Mouse (Mus musculus) forebrain, postnatal 0 days (tissue): ENCODE data around the gene Olfr1331. TPM values are rescaled to one million over a fixed set of nuclear protein-coding genes. Genes with fewer than 3 reads are reported as not detected.
A peak's percentile ranks its signal among the peaks of the same experiment; 100 is the strongest.
"Not testable (repeated sequence)": the region's sequence is repeated elsewhere in the genome, so short reads cannot be mapped to it uniquely, and the experiment has no call there.

Source experiments
- ATAC-seq: fragments of 200-750 bp; cut with Nextera tagmentation; 2 replicates; pipeline ENCODE4 v1.8.0; 2017; ENCODE audit warnings: mild to moderate bottlenecking, moderate library complexity
- DNase-seq: peaks from one replicate; pipeline ENCODE4 v3.0.0-alpha.2; 2015
- H3K27ac ChIP-seq: fragments of 300-500 bp; sonication (generic); 2 replicates; pipeline ENCODE4 v1.5.1; 2014; ENCODE audit warnings: low read depth, mild to moderate bottlenecking, antibody characterized with exemption, low read length, moderate library complexity, mixed read lengths
- H3K27me3 ChIP-seq: fragments of 300-500 bp; sonication (generic); 2 replicates; pipeline ENCODE4 v1.6.1; 2014; ENCODE audit warnings: mild to moderate bottlenecking, low read length, mixed read lengths; ENCODE audit not compliant: insufficient read depth
- H3K36me3 ChIP-seq: fragments of 300-500 bp; sonication (generic); 2 replicates; pipeline ENCODE4 v1.6.1; 2014; ENCODE audit warnings: mild to moderate bottlenecking, moderate library complexity; ENCODE audit not compliant: insufficient read depth
- H3K4me1 ChIP-seq: fragments of 300-500 bp; sonication (generic); 2 replicates; pipeline ENCODE4 v1.6.1; 2014; ENCODE audit warnings: antibody characterized with exemption; ENCODE audit not compliant: insufficient read depth
- H3K4me2 ChIP-seq: fragments of 300-500 bp; sonication (generic); 2 replicates; pipeline ENCODE4 v1.6.1; 2014; ENCODE audit warnings: low read depth, mild to moderate bottlenecking, moderate library complexity
- H3K4me3 ChIP-seq: fragments of 300-500 bp; sonication (generic); 2 replicates; pipeline ENCODE4 v1.5.1; 2014; ENCODE audit warnings: low read depth, low read length, mixed read lengths
- H3K9ac ChIP-seq: fragments of 300-500 bp; sonication (generic); 2 replicates; pipeline ENCODE4 v1.6.1; 2014; ENCODE audit warnings: mild to moderate bottlenecking
- H3K9me3 ChIP-seq: fragments of 300-500 bp; sonication (generic); 2 replicates; pipeline ENCODE4 v1.6.1; 2016; ENCODE audit warnings: low read length
- CTCF ChIP-seq: sonication (generic); IDR thresholded peaks from 2 replicates; pipeline ENCODE4 v1.5.1; 2016; ENCODE audit warnings: antibody characterized with exemption, control low read depth, low read depth
- WGBS: fragments of 180-500 bp; shearing (Covaris S2); extraction: QIAGEN DNeasy Blood & Tissue Kit; methylation state at CpG from one replicate; pipeline ENCODE4 v1.1.7; 2014; 5-methylcytosine and 5-hydroxymethylcytosine counted together
- polyA plus RNA-seq: library from polyadenylated mRNA; unstranded; fragments of >200 nt; fragmentation: Nextera tagmentation; extraction: Ambion mirVana; gene quantifications from 2 replicates; pipeline ENCODE4 v1.2.1, GENCODE M21; 2015
- total RNA-seq: library from RNA; depleted of rRNA; stranded (reverse); fragments of >200 nt; gene quantifications from 2 replicates; pipeline ENCODE4 v1.2.3, GENCODE M21; 2014; rRNA removed

Olfr1331 gene
- total and polyA plus RNA-seq, 2 experiments from 2014 or later = not detected

GRCm38 (mm10) chr4:118901981-118902380, 37.5 kb downstream of the Olfr1331 start:
- Histone ChIP-seq H3K27ac (no peak overlapping the region), H3K27me3 (no peaks in the 10 kb centered on the region), H3K4me3 (no peak overlapping the region), H3K4me1 (no peaks in the 10 kb centered on the region), H3K4me2 (no peak overlapping the region), H3K36me3 (no peaks in the 10 kb centered on the region), H3K9me3 (no peaks in the 10 kb centered on the region), H3K9ac (no peak overlapping the region)
- no peak for TF ChIP-seq CTCF
- DNase-seq (peak; percentile 50), ATAC-seq (peak; percentile 23; the same call in 1 of the 2 replicates)
- WGBS = 43% methylated on average over 2 of the region's 2 CpGs

GRCm38 (mm10) chr4:118917365-118917764, 52.9 kb downstream of the Olfr1331 start, which contains the start of gene Olfr1329:
Gene Olfr1329 (minus strand): TSS chr4:118917465.
- H3K9me3 ChIP-seq, H3K4me3 ChIP-seq, H3K9ac ChIP-seq, H3K4me2 ChIP-seq, H3K4me1 ChIP-seq, ATAC-seq, H3K27ac ChIP-seq, H3K27me3 ChIP-seq, H3K36me3 ChIP-seq, DNase-seq: not testable (repeated sequence)
- 56% methylated on average over 2 of the region's 2 CpGs for WGBS

Other genes starting within 250 kb of the Olfr1331 start
- gene Cfap57, start 243.9 kb upstream of the Olfr1331 start, total RNA-seq = 0.69 and 2.0 TPM in 2 replicates
- 0.89 and 1.3 TPM in 2 replicates for gene Cfap57, start 243.9 kb upstream of the Olfr1331 start, polyA plus RNA-seq
- gene Ebna1bp2, start 243.8 kb upstream of the Olfr1331 start, total RNA-seq = 48.9 and 56.3 TPM in 2 replicates
- gene Ebna1bp2, start 243.8 kb upstream of the Olfr1331 start, polyA plus RNA-seq = 97.7 and 104 TPM in 2 replicates
- gene Olfr62, start 205.7 kb upstream of the Olfr1331 start, total RNA-seq = not detected in 2 replicates
- gene Olfr62, start 205.7 kb upstream of the Olfr1331 start, polyA plus RNA-seq = not detected in 2 replicates
- gene Olfr1342, start 171.9 kb upstream of the Olfr1331 start, total RNA-seq = not detected in 2 replicates
- gene Olfr1342, start 171.9 kb upstream of the Olfr1331 start, polyA plus RNA-seq = not detected in 2 replicates
- gene Olfr1341, start 161.1 kb upstream of the Olfr1331 start, total RNA-seq = not detected in 2 replicates
- not detected in 2 replicates for gene Olfr1341, start 161.1 kb upstream of the Olfr1331 start, polyA plus RNA-seq
- gene Olfr1340, start 144.5 kb upstream of the Olfr1331 start, total RNA-seq = not detected in 2 replicates
- 0.10 TPM in 1 of 2 replicates, not detected in the other for gene Olfr1340, start 144.5 kb upstream of the Olfr1331 start, polyA plus RNA-seq
- gene Olfr1339, start 132.5 kb upstream of the Olfr1331 start, total RNA-seq = not detected in 2 replicates
- gene Olfr1339, start 132.5 kb upstream of the Olfr1331 start, polyA plus RNA-seq = not detected in 2 replicates
- gene Olfr1338, start 105.9 kb upstream of the Olfr1331 start, total RNA-seq = not detected in 2 replicates
- not detected in 2 replicates for gene Olfr1338, start 105.9 kb upstream of the Olfr1331 start, polyA plus RNA-seq
- gene Olfr1337, start 82.1 kb upstream of the Olfr1331 start, total RNA-seq = not detected in 2 replicates
- gene Olfr1337, start 82.1 kb upstream of the Olfr1331 start, polyA plus RNA-seq = not detected in 2 replicates
- not detected in 2 replicates for gene Olfr1335, start 54.7 kb upstream of the Olfr1331 start, total RNA-seq
- not detected in 2 replicates for gene Olfr1335, start 54.7 kb upstream of the Olfr1331 start, polyA plus RNA-seq
- not detected in 2 replicates for gene Olfr1333, start 28.4 kb upstream of the Olfr1331 start, total RNA-seq
- gene Olfr1333, start 28.4 kb upstream of the Olfr1331 start, polyA plus RNA-seq = not detected in 2 replicates
- not detected in 2 replicates for gene Olfr1330, start 23.9 kb downstream of the Olfr1331 start, total RNA-seq
- gene Olfr1330, start 23.9 kb downstream of the Olfr1331 start, polyA plus RNA-seq = not detected in 2 replicates
- gene Olfr1329, start 52.8 kb downstream of the Olfr1331 start, total RNA-seq = not detected in 2 replicates
- not detected in 2 replicates for gene Olfr1329, start 52.8 kb downstream of the Olfr1331 start, polyA plus RNA-seq
- not detected in 2 replicates for gene Olfr1328, start 74.0 kb downstream of the Olfr1331 start, total RNA-seq
- not detected in 2 replicates for gene Olfr1328, start 74.0 kb downstream of the Olfr1331 start, polyA plus RNA-seq
- gene Lao1, start 96.9 kb downstream of the Olfr1331 start, total RNA-seq = 0.15 TPM in 1 of 2 replicates, not detected in the other
- gene Lao1, start 96.9 kb downstream of the Olfr1331 start, polyA plus RNA-seq = 0.15 and 0.21 TPM in 2 replicates
- gene Slc2a1, start 244.1 kb downstream of the Olfr1331 start, total RNA-seq = 53.6 and 64.8 TPM in 2 replicates
- gene Slc2a1, start 244.1 kb downstream of the Olfr1331 start, polyA plus RNA-seq = 41.4 and 43.1 TPM in 2 replicates